ENCODE assay signal across 8 mouse cellular contexts in the genomic region with DNA sequence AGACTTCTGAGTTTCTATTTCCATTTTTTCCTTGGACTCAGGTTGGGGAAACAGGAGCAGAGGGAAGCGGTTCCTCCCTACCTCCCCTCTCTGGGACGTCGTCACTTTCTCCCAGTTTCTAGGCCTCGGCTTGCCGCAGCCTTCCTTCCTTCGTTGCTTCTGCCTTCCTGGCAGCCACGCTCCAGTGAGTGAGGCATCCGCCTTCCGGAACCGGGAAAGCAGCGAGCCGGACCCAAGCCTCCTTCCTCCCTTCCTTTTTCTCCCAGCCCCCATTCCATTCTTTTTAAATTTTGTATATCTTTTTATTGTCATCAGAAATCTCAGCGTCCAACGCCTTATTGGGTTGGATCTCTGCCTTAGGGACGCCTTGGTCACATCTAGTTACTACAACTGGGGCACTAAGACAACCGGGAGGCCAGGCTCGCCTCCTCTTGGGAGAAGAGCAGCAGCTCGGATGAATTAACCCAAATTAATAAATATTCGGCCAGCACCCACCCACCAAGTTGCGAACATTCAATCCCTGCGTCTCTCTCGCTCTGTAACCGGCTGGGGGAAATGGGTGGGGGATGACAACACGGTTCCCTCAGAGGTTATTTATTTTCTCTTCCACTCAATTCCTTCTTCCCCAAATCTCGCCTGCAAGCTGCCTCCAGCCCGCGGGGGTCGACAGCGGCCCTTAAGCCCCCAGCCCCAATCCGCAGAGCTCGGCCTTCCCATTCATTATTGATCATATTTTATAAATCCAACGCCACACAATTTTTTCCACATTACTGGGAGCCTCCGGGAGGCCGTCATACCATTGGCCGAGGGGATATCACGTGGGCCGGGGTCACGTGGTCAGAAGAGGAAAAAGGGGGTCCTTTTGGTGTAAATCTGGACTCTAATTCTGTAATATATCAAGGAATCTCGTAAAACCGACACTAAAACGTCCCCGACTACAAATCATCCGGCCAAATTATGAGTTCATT. TPM values are rescaled to one million over a fixed set of nuclear protein-coding genes. Genes with fewer than 3 reads are reported as not detected.
A peak's percentile ranks its signal among the peaks of the same experiment; 100 is the strongest.
DNase-seq lines count a peak whose midpoint lies in the region; ATAC-seq and TF ChIP-seq lines count a peak whose summit lies in the region.
"Had no signal": no experiment of that assay in that cellular context is flagged by ENCODE, and none has a peak within 500 bp of the region (broad histone marks: within the 10 kb centered on the region; RNA-seq: fewer than 3 reads in every experiment).

Gene Hoxb7, plus strand, starts transcription at position 853 of the 968 bp plus-strand sequence.

- 2% methylated on average over 43 of the region's 43 CpGs for WGBS in hindbrain, embryonic 15.5 days
- WGBS in liver, embryonic 13.5 days (ENCODE audit: insufficient replicate concordance): 2% methylated on average over 43 of the region's 43 CpGs

- no peaks in the 10 kb centered on the region for H3K36me3 ChIP-seq in ES-E14 (ENCODE audit: control insufficient read depth, insufficient read depth, low read length, poor library complexity, severe bottlenecking)
- H3K36me3 ChIP-seq in hindbrain, embryonic 15.5 days: no peaks in the 10 kb centered on the region
- no peaks in the 10 kb centered on the region for H3K36me3 ChIP-seq in liver, embryonic 13.5 days

- H3K9ac ChIP-seq in ES-E14 (ENCODE audit: insufficient read depth, low read depth, low read length, poor library complexity, severe bottlenecking): no peak within 1 kb of the TSS
- H3K9ac ChIP-seq in hindbrain, embryonic 15.5 days: peak within 1 kb of the TSS; percentile 27
- no peak within 1 kb of the TSS for H3K9ac ChIP-seq in liver, embryonic 13.5 days

- no peak for ATAC-seq in hindbrain, embryonic 15.5 days (ENCODE audit: low FRiP score, low read depth)
- no peak for ATAC-seq in liver, embryonic 13.5 days (ENCODE audit: low read depth)
- ATAC-seq in megakaryocyte-erythroid progenitor cell, adult 5-6 weeks (replicated peaks; ENCODE audit: low FRiP score, low TSS enrichment, poor library complexity, severe bottlenecking): no peak
- no peak for ATAC-seq in erythroid progenitor cell, adult 5-6 weeks (replicated peaks; ENCODE audit: low FRiP score, poor library complexity, severe bottlenecking)

- in situ Hi-C loops in ES-E14 (cut with MboI; ENCODE audit: low sequenced_read_pairs in 2 of 2, unreplicated experiment in 2 of 2): loop anchor here in 1 of 2 experiments (10.0 to 25.0 kb wide), 2 partner anchors 49 to 576 kb away; no protein-coding TSS in a partner anchor

- no peak within 1 kb of the TSS for H3K27ac ChIP-seq in ES-E14 (ENCODE audit: insufficient read depth, low read depth, low read length, poor library complexity, severe bottlenecking)
- peak within 1 kb of the TSS; percentile 72 for H3K27ac ChIP-seq in hindbrain, embryonic 15.5 days (replicated peaks)
- no peak within 1 kb of the TSS for H3K27ac ChIP-seq in liver, embryonic 13.5 days

- peaks cover 0 to 9% of the 10 kb centered on the region in 2 experiments; a peak in 1 of 4 replicates for H3K4me1 ChIP-seq in ES-E14 (ENCODE audit: control insufficient read depth in 2 of 2, insufficient read depth in 2 of 2, low read length in 2 of 2, poor library complexity in 1 of 2)
- peaks cover 6% of the 10 kb centered on the region for H3K4me1 ChIP-seq in hindbrain, embryonic 15.5 days (replicated peaks)
- peaks cover 11% of the 10 kb centered on the region for H3K4me1 ChIP-seq in liver, embryonic 13.5 days (replicated peaks)

- no peaks in the 10 kb centered on the region for H3K9me3 ChIP-seq in ES-E14 (ENCODE audit: control insufficient read depth, insufficient read depth, low read depth, low read length)
- H3K9me3 ChIP-seq in hindbrain, embryonic 15.5 days: no peaks in the 10 kb centered on the region
- H3K9me3 ChIP-seq in liver, embryonic 13.5 days (replicated peaks): no peaks in the 10 kb centered on the region

- H3K4me3 ChIP-seq in ES-E14 (ENCODE audit: insufficient read depth in 1 of 2, low read depth in 1 of 2, low read length in 2 of 2, poor library complexity in 1 of 2, severe bottlenecking in 1 of 2): peak within 1 kb of the TSS; percentile 25 to 67
- H3K4me3 ChIP-seq in hindbrain, embryonic 15.5 days: peak within 1 kb of the TSS; percentile 40
- peak within 1 kb of the TSS; percentile 36 for H3K4me3 ChIP-seq in liver, embryonic 13.5 days (replicated peaks)

- no peak for DNase-seq in ES-E14 (ENCODE audit: low read depth, low spot score)
- peak; percentile 89 for DNase-seq in adrenal gland, postnatal 25 days
- DNase-seq in liver, embryonic 13.5 days: no peak
- no peak for DNase-seq in thymus, postnatal 4 days

- H3K4me2 ChIP-seq in hindbrain, embryonic 15.5 days: peak within 1 kb of the TSS; percentile 50
- H3K4me2 ChIP-seq in liver, embryonic 13.5 days: peak within 1 kb of the TSS; percentile 50

- peaks cover 74% of the 10 kb centered on the region for H3K27me3 ChIP-seq in hindbrain, embryonic 15.5 days
- peaks cover 100% of the 10 kb centered on the region for H3K27me3 ChIP-seq in liver, embryonic 13.5 days

TF ChIP-seq in ES-E14, 5 proteins besides CTCF, POLR2A, EP300 and RAD21:
- no peak for TF ChIP-seq MAFK (IDR thresholded peaks at IDR 0.05; ENCODE audit: insufficient read depth, low read depth, low read length)
- no peak for TF ChIP-seq CHD2 (IDR thresholded peaks at IDR 0.05; ENCODE audit: low read depth, low read length)
- no peak for TF ChIP-seq ZNF384 (IDR thresholded peaks at IDR 0.05; ENCODE audit: low read depth, low read length)
- no peak for TF ChIP-seq ZC3H11A (IDR thresholded peaks at IDR 0.05; ENCODE audit: borderline replicate concordance, low read depth, low read length)
- TF ChIP-seq HCFC1 (IDR thresholded peaks at IDR 0.05; ENCODE audit: borderline replicate concordance, insufficient read depth, low read length): no peak

RNA-seq across cellular contexts. Expression of gene Hoxb7, which starts in this region (rescaled TPM):
- total RNA-seq in ES-E14 (2012; rRNA removed): 0.98 TPM in 1 of 2 replicates, not detected in the other
- total RNA-seq in adrenal gland, postnatal 25 days (2021): 54.7 and 58.6 TPM in 2 replicates
- polyA plus RNA-seq in hindbrain, embryonic 15.5 days (2015; fragmentation: Nextera tagmentation; extraction: Ambion mirVana): 26.5 and 33.6 TPM in 2 replicates
- polyA plus RNA-seq in liver, embryonic 13.5 days (2015; fragmentation: Nextera tagmentation; extraction: Ambion mirVana): 0.16 and 0.32 TPM in 2 replicates
- not detected in 2 replicates for total RNA-seq in megakaryocyte-erythroid progenitor cell, adult 5-6 weeks (2014; fragmentation: Nextera tagmentation)
- not detected in 2 replicates for total RNA-seq in megakaryocyte-erythroid progenitor cell, adult 5-6 weeks (2017)
- total RNA-seq in erythroid progenitor cell, adult 5-6 weeks (2015; ENCODE audit: low replicate concordance): not detected in 2 replicates
- total RNA-seq in erythroid progenitor cell, adult 5-6 weeks (2017; ENCODE audit: low replicate concordance): not detected in 2 replicates
- total RNA-seq: common myeloid progenitor, adult 5-6 weeks had no signal

Comparison
In these comparisons a context has a peak if more than half of its experiments do, and no peak if none do; other contexts are left out.
1. RNA of gene Hoxb7 (total RNA-seq): 54.7 to 58.6 TPM in adrenal gland, postnatal 25 days; 0.98 TPM in ES-E14, not detected in megakaryocyte-erythroid progenitor cell, adult 5-6 weeks and not detected in erythroid progenitor cell, adult 5-6 weeks; every median in the first group is over 10 times any median in the second.
2. RNA of gene Hoxb7 (polyA plus RNA-seq): 26.5 to 33.6 TPM in hindbrain, embryonic 15.5 days; 0.16 to 0.32 TPM in liver, embryonic 13.5 days; every median in the first group is over 10 times any median in the second.
3. Peak in every context shown above with its lines, with median percentiles within 50 percentile points of each other: H3K4me3 ChIP-seq.